Mouse (Mus musculus) midbrain, embryonic 16.5 days (tissue): Measurements from ENCODE around the gene Selenov. TPM values are rescaled to one million over a fixed set of nuclear protein-coding genes. Genes with fewer than 3 reads are reported as not detected.

Experiments
- ATAC-seq: fragments of 200-750 bp; cut with Nextera tagmentation; 2 replicates; pipeline ENCODE4 v1.8.0; 2017; ENCODE audit warnings: moderate TSS enrichment
- H3K27ac ChIP-seq: fragments of 300-500 bp; sonication (generic); 2 replicates; pipeline ENCODE4 v1.5.1; 2014; ENCODE audit warnings: mild to moderate bottlenecking, low read length, mixed read lengths
- H3K27me3 ChIP-seq: fragments of 300-500 bp; sonication (generic); 2 replicates; pipeline ENCODE4 v1.6.1; 2014; ENCODE audit warnings: low read depth, low read length, mixed read lengths; ENCODE audit not compliant: control insufficient read depth, insufficient read depth
- H3K36me3 ChIP-seq: fragments of 300-500 bp; sonication (generic); 2 replicates; pipeline ENCODE4 v1.6.1; 2014; ENCODE audit warnings: mild to moderate bottlenecking, low read length, moderate library complexity, mixed read lengths; ENCODE audit not compliant: control insufficient read depth, insufficient read depth
- H3K4me1 ChIP-seq: fragments of 300-500 bp; sonication (generic); 2 replicates; pipeline ENCODE4 v1.6.1; 2014; ENCODE audit warnings: mild to moderate bottlenecking, low read length, mixed read lengths; ENCODE audit not compliant: control insufficient read depth, insufficient read depth
- H3K4me2 ChIP-seq: fragments of 300-500 bp; sonication (generic); 2 replicates; pipeline ENCODE4 v1.6.1; 2014; ENCODE audit warnings: mild to moderate bottlenecking, low read length, mixed read lengths
- H3K4me3 ChIP-seq: fragments of 300-500 bp; sonication (generic); 2 replicates; pipeline ENCODE4 v1.5.1; 2014; ENCODE audit warnings: low read depth, mild to moderate bottlenecking, low read length, moderate library complexity, mixed read lengths
- H3K9ac ChIP-seq: fragments of 300-500 bp; sonication (generic); 2 replicates; pipeline ENCODE4 v1.6.1; 2014; ENCODE audit warnings: low read depth, low read length, mixed read lengths
- H3K9me3 ChIP-seq: fragments of 300-500 bp; sonication (generic); replicated peaks from 2 replicates; pipeline ENCODE4 v1.6.1; 2014; ENCODE audit warnings: mild to moderate bottlenecking, low read length, mixed read lengths; ENCODE audit not compliant: control insufficient read depth, poor library complexity, severe bottlenecking
- WGBS: fragments of 180-500 bp; shearing (Covaris S2); extraction: QIAGEN DNeasy Blood & Tissue Kit; methylation state at CpG from one replicate; pipeline ENCODE4 v1.1.7; 2014; 5-methylcytosine and 5-hydroxymethylcytosine counted together
- polyA plus RNA-seq: library from polyadenylated mRNA; unstranded; fragments of >200 nt; fragmentation: Nextera tagmentation; extraction: Ambion mirVana; gene quantifications from 2 replicates; pipeline ENCODE4 v1.2.1, GENCODE M21; 2015

The Selenov gene
- 1.2 TPM in 2 replicates for polyA plus RNA-seq

DNA sequence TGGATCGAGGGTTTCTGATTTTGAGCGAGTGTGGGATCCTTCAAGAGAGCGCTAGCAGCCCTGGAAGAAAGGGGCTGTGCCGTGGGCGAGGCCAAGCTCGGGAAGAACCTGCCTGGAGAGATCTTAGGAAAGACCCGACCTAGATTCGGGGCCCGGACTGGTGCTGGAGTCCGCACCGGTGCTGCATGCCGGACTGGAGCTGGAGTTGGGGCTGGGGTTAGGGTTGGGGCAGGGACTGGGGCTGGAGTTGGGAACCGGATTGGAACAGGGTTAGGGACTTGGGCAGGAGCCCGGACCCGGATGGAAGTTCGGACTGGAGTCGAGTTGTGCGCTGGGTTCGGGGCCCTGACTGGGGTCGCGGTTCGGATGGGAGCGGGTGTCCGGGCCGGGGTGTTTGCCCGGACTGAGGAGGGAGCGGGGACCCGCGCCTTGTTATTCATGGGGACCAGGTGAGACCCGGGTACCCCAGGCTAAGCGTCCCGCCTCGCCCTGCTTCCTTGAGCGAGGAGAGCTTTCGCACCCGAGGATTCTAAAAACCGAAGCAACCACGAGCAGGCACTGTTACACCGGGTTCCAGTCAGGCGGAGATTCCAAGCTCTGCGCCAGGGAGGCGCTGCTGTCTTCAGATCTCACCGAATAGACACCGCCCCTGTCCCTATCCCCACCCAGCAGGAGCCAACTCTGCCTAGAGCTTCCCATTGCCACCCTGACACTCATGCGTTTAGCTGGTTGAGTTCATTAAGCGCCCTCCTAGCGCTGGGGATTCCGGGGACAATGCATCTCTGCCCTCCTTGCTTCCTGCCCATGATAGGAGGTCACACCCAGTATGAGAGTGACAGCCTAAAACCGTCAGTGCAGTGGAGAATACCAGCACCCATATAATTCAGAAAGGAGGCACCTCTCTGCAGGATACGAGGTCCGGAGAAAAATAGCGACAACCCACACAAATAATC, at the start of gene Selenov:
Selenov (minus strand) TSS at position 549 of the 953 bp plus-strand sequence.
- ATAC-seq, result 0 out of 2 replicates have a peak, but pooled peaks have one; percentile 22
- Histone ChIP-seq H3K36me3 (no peaks in the 10 kb centered on the region), H3K4me1 (peaks cover 6% of the 10 kb centered on the region; the same call in 1 of the 2 replicates), H3K9me3 (no peaks in the 10 kb centered on the region), H3K9ac (peak within 1 kb of the TSS; percentile 44; the same call in 1 of the 2 replicates), H3K27ac (no peak within 1 kb of the TSS), H3K27me3 (peaks cover 20% of the 10 kb centered on the region), H3K4me3 (peak within 1 kb of the TSS; percentile 22), H3K4me2 (peak within 1 kb of the TSS; percentile 59)
- 2% methylated on average over 52 of the region's 52 CpGs for WGBS

DNA sequence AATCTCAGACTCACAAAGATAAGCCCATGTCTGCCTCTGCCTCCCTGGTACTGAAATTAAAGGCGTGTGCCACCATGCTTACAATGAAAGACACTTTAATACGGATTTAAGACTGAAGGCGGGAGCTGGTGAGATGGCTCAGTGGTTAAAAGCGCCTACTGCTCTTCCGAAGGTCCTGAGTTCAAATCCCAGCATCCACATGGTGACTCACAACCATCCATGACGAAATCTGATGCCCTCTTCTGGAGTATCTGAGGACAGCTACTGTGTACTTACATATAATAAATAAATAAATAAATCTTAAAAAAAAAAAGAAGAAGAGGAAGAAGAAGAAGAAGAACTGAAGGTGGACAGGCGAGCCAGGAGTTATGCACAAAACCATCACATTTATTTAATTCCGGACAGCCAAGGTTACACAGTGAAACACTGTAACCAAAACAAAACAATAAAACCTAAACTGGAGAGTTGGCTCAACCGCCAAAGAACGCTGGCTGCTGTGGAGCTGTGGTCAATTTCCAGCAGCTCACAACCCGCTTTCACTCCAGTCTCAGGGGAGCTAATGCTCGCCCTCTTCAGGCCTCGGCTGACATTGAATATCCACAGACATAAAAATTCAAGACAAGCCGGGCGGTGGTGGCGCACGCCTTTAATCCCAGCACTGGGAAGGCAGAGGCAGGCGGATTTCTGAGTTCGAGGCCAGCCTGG, 48.4 kb upstream of the Selenov start:
- peak overlapping the region; percentile 97 for H3K4me3 ChIP-seq
- peaks cover 21% of the 10 kb centered on the region for H3K4me1 ChIP-seq
- H3K36me3 ChIP-seq, result no peaks in the 10 kb centered on the region
- 80% methylated on average over 19 of the region's 19 CpGs for WGBS
- H3K9ac ChIP-seq, result no peak overlapping the region
- ATAC-seq, result 0 out of 2 replicates have a peak, but pooled peaks have one; percentile 8
- no peaks in the 10 kb centered on the region for H3K9me3 ChIP-seq
- no peak overlapping the region; the same call in 1 of the 2 replicates for H3K27ac ChIP-seq
- H3K4me2 ChIP-seq, result peak overlapping the region; percentile 71
- no peaks in the 10 kb centered on the region for H3K27me3 ChIP-seq

DNA sequence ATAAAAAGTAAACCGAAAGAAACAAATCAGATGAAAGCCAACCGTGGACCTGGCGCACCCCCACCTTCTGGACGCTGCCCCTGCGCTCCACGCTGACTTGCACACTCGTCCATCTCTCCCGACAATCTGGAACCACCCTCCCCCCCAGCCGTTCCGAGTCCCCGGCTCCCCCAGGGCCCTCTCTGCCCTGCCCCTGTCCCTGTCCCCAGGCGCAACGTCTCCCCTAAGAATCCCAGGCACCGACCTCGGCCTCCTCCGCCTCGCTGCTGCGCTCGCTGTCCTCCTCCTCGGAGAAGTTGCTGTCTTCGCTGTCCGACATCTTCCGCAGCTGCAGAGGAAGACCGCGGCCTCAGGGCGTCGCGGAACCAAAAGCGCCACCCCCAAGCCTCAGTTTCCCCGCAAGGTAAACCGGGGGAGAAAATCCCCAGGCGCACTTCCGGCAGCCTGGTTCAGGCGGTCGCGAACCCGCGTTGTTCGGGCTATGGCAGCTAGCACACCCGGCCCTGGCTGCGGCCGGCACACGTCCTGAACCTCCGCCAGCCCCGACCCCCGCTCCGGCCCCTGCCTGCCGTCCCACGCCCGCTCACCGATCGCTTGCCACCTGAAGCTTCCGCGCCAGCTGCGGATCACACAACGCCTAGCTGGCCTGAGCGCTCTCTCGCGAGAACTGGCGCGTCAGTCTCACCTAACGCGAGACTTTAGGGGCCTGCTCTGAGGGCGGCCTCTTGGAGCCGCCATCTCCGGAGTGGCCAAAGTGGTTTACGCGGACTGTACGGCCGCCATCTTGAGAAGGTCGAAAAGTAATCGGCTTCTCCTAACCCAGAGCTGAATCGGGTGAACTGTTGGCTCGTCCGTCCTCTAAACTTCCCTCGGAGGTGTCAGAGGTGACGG, 47.4 kb upstream of the Selenov start, which contains the start of gene Supt5:
Supt5 (minus strand) TSS at position 639 of the 891 bp plus-strand sequence.
- Histone ChIP-seq H3K27me3 (no peaks in the 10 kb centered on the region), H3K9me3 (no peaks in the 10 kb centered on the region), H3K36me3 (no peaks in the 10 kb centered on the region), H3K4me1 (peaks cover 21% of the 10 kb centered on the region), H3K9ac (peak within 1 kb of the TSS; percentile 96), H3K4me3 (peak within 1 kb of the TSS; percentile 97), H3K27ac (peak within 1 kb of the TSS; percentile 90), H3K4me2 (peak within 1 kb of the TSS; percentile 71)
- ATAC-seq, result peak; percentile 99
- WGBS, result under 1% methylated on average over 77 of the region's 77 CpGs

DNA sequence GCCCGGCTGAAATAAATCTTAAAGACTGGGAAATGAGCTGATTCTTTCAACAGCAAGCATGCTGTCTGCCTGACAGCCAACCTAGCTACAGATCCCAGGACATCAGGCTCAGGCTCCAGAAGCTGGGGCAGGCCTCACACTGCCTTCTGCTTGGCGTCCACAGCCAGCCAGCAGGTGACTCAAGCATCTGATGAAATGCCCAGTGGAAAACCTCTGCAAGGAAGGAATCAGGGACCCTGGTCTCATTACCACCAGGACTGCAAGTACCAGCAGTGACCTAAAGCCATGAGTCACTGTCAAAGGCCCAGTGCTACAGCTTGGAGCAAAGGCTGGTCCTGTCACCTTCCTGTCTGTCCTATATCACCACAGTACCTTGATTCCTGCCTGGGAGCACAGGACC, 44.5 kb upstream of the Selenov start:
- no peak for ATAC-seq
- 93% methylated on average over 2 of the region's 2 CpGs for WGBS

DNA sequence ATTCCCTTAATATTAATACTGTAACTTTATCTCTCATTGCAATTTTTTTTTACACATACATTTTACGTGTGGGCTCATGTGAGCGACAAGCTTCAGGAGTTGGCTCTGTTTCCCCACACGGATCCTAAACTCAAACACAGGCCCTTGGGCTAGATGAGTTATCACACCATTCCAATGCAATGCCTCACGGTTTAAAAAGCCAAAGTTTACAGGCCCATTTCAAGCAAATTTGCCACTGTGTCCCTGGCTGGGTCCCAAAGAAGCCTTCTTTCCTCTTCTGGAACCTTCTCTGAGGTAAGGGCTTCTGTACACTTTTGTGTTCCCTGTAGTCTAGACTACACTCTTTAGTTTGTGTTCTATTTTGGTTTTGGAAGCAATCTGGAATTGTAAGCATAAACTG, 43.5 kb upstream of the Selenov start:
- no peaks in the 10 kb centered on the region for H3K27me3 ChIP-seq
- H3K36me3 ChIP-seq, result peaks cover 11% of the 10 kb centered on the region; the same call in 1 of the 2 replicates
- no peak overlapping the region for H3K9ac ChIP-seq
- no peaks in the 10 kb centered on the region for H3K9me3 ChIP-seq
- H3K4me3 ChIP-seq, result no peak overlapping the region
- 92% methylated on average over 4 of the region's 4 CpGs for WGBS
- H3K4me1 ChIP-seq, result peaks cover 21% of the 10 kb centered on the region
- no peak overlapping the region for H3K27ac ChIP-seq
- H3K4me2 ChIP-seq, result no peak overlapping the region
- ATAC-seq, result no peak

More for the DNA sequence above, 44.5 kb upstream of the Selenov start:
- peaks cover 21% of the 10 kb centered on the region for H3K4me1 ChIP-seq
- H3K27me3 ChIP-seq, result no peaks in the 10 kb centered on the region
- H3K4me2 ChIP-seq, result no peak overlapping the region
- no peak overlapping the region for H3K4me3 ChIP-seq
- H3K9ac ChIP-seq, result no peak overlapping the region
- H3K9me3 ChIP-seq, result no peaks in the 10 kb centered on the region
- H3K27ac ChIP-seq, result no peak overlapping the region
- peaks cover 3% of the 10 kb centered on the region; the same call in 1 of the 2 replicates for H3K36me3 ChIP-seq

DNA sequence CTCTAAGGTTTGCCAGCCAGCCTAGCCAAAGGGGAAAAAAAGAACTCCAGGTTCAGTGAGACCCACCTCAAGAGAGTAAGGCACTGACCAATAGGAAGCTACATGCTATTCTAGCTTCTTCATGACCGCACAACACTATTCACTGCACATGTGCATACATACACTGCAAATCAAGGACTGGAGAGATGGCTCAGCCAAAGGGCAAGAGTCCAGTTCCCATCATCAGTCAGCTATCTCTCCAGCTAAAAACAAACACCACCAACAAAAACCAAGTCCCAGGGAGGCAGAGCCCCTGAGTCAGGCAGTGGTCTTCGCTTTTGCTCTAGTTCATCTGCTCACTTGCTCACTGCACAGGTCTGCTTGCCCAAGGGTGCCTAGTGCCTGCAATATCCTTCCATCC, 37.3 kb upstream of the Selenov start:
- WGBS, result 95% methylated on average over 2 of the region's 2 CpGs
- ATAC-seq, result no peak
- Histone ChIP-seq H3K4me1 (no peaks in the 10 kb centered on the region), H3K4me2 (no peak overlapping the region), H3K27ac (no peak overlapping the region), H3K9me3 (no peaks in the 10 kb centered on the region), H3K36me3 (peaks cover 43% of the 10 kb centered on the region), H3K9ac (no peak overlapping the region), H3K4me3 (no peak overlapping the region), H3K27me3 (no peaks in the 10 kb centered on the region)

DNA sequence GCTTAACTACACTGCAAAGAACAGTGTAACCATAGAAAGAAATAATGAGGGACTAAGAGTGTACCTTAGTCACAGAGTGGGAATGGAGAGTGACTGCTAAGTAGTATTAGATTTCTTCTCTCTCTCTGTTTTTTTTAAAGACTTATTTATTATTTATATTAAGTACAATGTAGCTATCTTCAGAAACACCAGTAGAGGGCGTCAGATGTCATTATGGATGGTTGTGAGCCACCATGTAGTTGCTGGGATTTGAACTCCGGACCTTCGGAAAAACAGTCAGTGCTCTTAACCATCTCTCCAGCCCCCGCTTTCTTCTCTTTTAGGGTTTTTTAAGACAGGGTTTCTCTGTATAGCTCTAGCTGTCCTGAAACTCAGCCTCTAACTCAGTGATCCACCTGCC, 35.5 kb upstream of the Selenov start:
- 86% methylated on average over 4 of the region's 4 CpGs for WGBS

DNA sequence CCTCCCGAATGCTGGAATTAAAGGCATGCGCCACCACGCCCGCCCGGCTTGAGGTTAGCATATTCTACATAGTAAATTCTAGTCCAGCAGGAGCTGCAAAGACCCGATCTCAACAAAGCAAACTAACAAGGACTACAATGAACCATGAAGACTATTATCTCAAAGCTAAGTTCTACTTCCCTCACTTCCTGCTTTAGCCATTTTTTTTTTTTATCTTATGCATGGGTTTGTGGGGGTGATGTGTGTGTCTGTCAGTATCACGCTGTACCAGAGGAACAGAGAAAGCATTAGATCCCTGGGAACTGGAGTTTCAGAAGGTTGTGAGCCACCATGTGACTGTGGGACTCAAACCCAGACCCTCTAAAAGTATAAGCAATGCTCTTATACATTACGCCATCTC, 34.3 kb upstream of the Selenov start:
- 97% methylated on average over 8 of the region's 8 CpGs for WGBS
- no peak overlapping the region for H3K9ac ChIP-seq
- no peaks in the 10 kb centered on the region for H3K27me3 ChIP-seq
- H3K4me3 ChIP-seq, result no peak overlapping the region
- no peaks in the 10 kb centered on the region for H3K9me3 ChIP-seq
- no peak overlapping the region for H3K4me2 ChIP-seq
- no peak for ATAC-seq
- peaks cover 61% of the 10 kb centered on the region for H3K36me3 ChIP-seq
- H3K27ac ChIP-seq, result no peak overlapping the region
- no peaks in the 10 kb centered on the region for H3K4me1 ChIP-seq

More for the DNA sequence above, 35.5 kb upstream of the Selenov start:
- no peak for ATAC-seq
- no peak overlapping the region for H3K27ac ChIP-seq
- H3K4me2 ChIP-seq, result no peak overlapping the region
- H3K4me1 ChIP-seq, result no peaks in the 10 kb centered on the region
- H3K36me3 ChIP-seq, result peaks cover 58% of the 10 kb centered on the region
- H3K27me3 ChIP-seq, result no peaks in the 10 kb centered on the region
- H3K9me3 ChIP-seq, result no peaks in the 10 kb centered on the region
- H3K4me3 ChIP-seq, result no peak overlapping the region
- no peak overlapping the region for H3K9ac ChIP-seq
